Comparison of ENCODE assay signal across 9 mouse cellular contexts in genomic region chr15:36979488-36980201, GRCm38 (mm10). TPM values are rescaled to one million over a fixed set of nuclear protein-coding genes. Genes with fewer than 3 reads are reported as not detected.
A peak's percentile ranks its signal among the peaks of the same experiment; 100 is the strongest.
DNase-seq lines count a peak whose midpoint lies in the region; ATAC-seq lines count a peak whose summit lies in the region.
"Had no signal": no experiment of that assay in that cellular context is flagged by ENCODE, and none has a peak within 500 bp of the region (broad histone marks: within the 10 kb centered on the region; RNA-seq: fewer than 3 reads in every experiment).

No protein-coding gene starts in this region.

- ATAC-seq in forebrain, embryonic 15.5 days (replicated peaks): peak; percentile 76
- ATAC-seq in intestine, embryonic 14.5 days (replicated peaks; ENCODE audit: low FRiP score, low TSS enrichment, low read depth): peak; percentile 80
- no peak for ATAC-seq in limb, embryonic 15.5 days (ENCODE audit: insufficient number of reproducible peaks, low FRiP score, low TSS enrichment, low read depth)
- peak; percentile 93 for ATAC-seq in midbrain, embryonic 15.5 days (replicated peaks)
- peak; percentile 80 for ATAC-seq in stomach, embryonic 14.5 days (ENCODE audit: insufficient number of reproducible peaks, insufficient read depth, low FRiP score, low read depth)

- H3K4me1 ChIP-seq in forebrain, embryonic 15.5 days: peaks cover 19% of the 10 kb centered on the region
- peaks cover 13% of the 10 kb centered on the region for H3K4me1 ChIP-seq in intestine, embryonic 14.5 days (replicated peaks; ENCODE audit: control insufficient read depth, insufficient read depth, low read length)
- peaks cover 19% of the 10 kb centered on the region for H3K4me1 ChIP-seq in limb, embryonic 15.5 days
- H3K4me1 ChIP-seq in midbrain, embryonic 15.5 days: peaks cover 22% of the 10 kb centered on the region
- H3K4me1 ChIP-seq in stomach, embryonic 14.5 days (ENCODE audit: control insufficient read depth, insufficient read depth, low read length): peaks cover 6% of the 10 kb centered on the region

- H3K36me3 ChIP-seq in forebrain, embryonic 15.5 days: no peaks in the 10 kb centered on the region
- H3K36me3 ChIP-seq in intestine, embryonic 14.5 days (ENCODE audit: control insufficient read depth, insufficient read depth, low read length): no peaks in the 10 kb centered on the region
- no peaks in the 10 kb centered on the region for H3K36me3 ChIP-seq in limb, embryonic 15.5 days
- H3K36me3 ChIP-seq in midbrain, embryonic 15.5 days (replicated peaks): no peaks in the 10 kb centered on the region
- H3K36me3 ChIP-seq in stomach, embryonic 14.5 days (ENCODE audit: control insufficient read depth, insufficient read depth, low read length): no peaks in the 10 kb centered on the region

- no peaks in the 10 kb centered on the region for H3K9me3 ChIP-seq in forebrain, embryonic 15.5 days
- no peaks in the 10 kb centered on the region for H3K9me3 ChIP-seq in intestine, embryonic 14.5 days (ENCODE audit: control insufficient read depth, low read length)
- no peaks in the 10 kb centered on the region for H3K9me3 ChIP-seq in limb, embryonic 15.5 days
- H3K9me3 ChIP-seq in midbrain, embryonic 15.5 days: no peaks in the 10 kb centered on the region
- no peaks in the 10 kb centered on the region for H3K9me3 ChIP-seq in stomach, embryonic 14.5 days (ENCODE audit: control insufficient read depth, low read depth, low read length)

- peak overlapping the region; percentile 43 for H3K4me3 ChIP-seq in forebrain, embryonic 15.5 days
- peak overlapping the region; percentile 27 for H3K4me3 ChIP-seq in intestine, embryonic 14.5 days (ENCODE audit: low read depth, low read length)
- H3K4me3 ChIP-seq in limb, embryonic 15.5 days: peak overlapping the region; percentile 30
- peak overlapping the region; percentile 43 for H3K4me3 ChIP-seq in midbrain, embryonic 15.5 days
- H3K4me3 ChIP-seq in stomach, embryonic 14.5 days (ENCODE audit: low read depth, low read length): peak overlapping the region; percentile 22

- H3K27ac ChIP-seq in forebrain, embryonic 15.5 days (replicated peaks): peak overlapping the region; percentile 85
- H3K27ac ChIP-seq in intestine, embryonic 14.5 days (ENCODE audit: low read depth): no peak overlapping the region
- H3K27ac ChIP-seq in limb, embryonic 15.5 days: no peak overlapping the region
- H3K27ac ChIP-seq in midbrain, embryonic 15.5 days: peak overlapping the region; percentile 84
- no peak overlapping the region for H3K27ac ChIP-seq in stomach, embryonic 14.5 days (ENCODE audit: low read length)
- H3K27ac ChIP-seq: macrophage had no signal

- peak; percentile 94 for DNase-seq in R1 (ENCODE audit: low read depth, low spot score)
- DNase-seq in c-Kit-positive CD71-positive TER-119-negative erythroid progenitor cells, embryonic 14.5 days (ENCODE audit: low read depth): peak; percentile 37
- peak; percentile 74 for DNase-seq in intestine, embryonic 14.5 days (ENCODE audit: low spot score)
- DNase-seq in gastrocnemius, postnatal 10 days: no peak

- no peaks in the 10 kb centered on the region for H3K27me3 ChIP-seq in forebrain, embryonic 15.5 days
- H3K27me3 ChIP-seq in intestine, embryonic 14.5 days (replicated peaks; ENCODE audit: control insufficient read depth, insufficient read depth, low read length): no peaks in the 10 kb centered on the region
- no peaks in the 10 kb centered on the region for H3K27me3 ChIP-seq in limb, embryonic 15.5 days
- H3K27me3 ChIP-seq in midbrain, embryonic 15.5 days (replicated peaks): no peaks in the 10 kb centered on the region
- H3K27me3 ChIP-seq in stomach, embryonic 14.5 days (ENCODE audit: control insufficient read depth, insufficient read depth, low read length): no peaks in the 10 kb centered on the region

- H3K4me2 ChIP-seq in forebrain, embryonic 15.5 days (replicated peaks): peak overlapping the region; percentile 55
- H3K4me2 ChIP-seq in intestine, embryonic 14.5 days (ENCODE audit: low read length): peak overlapping the region; percentile 51
- H3K4me2 ChIP-seq in limb, embryonic 15.5 days: peak overlapping the region; percentile 47
- H3K4me2 ChIP-seq in midbrain, embryonic 15.5 days: peak overlapping the region; percentile 60
- peak overlapping the region; percentile 54 for H3K4me2 ChIP-seq in stomach, embryonic 14.5 days (replicated peaks; ENCODE audit: low read depth, low read length)

- 1% methylated on average over 20 of the region's 20 CpGs for WGBS in forebrain, embryonic 15.5 days
- WGBS in intestine, embryonic 14.5 days: 5% methylated on average over 20 of the region's 20 CpGs
- 5% methylated on average over 20 of the region's 20 CpGs for WGBS in limb, embryonic 15.5 days
- WGBS in midbrain, embryonic 15.5 days: 2% methylated on average over 20 of the region's 20 CpGs
- 5% methylated on average over 20 of the region's 20 CpGs for WGBS in stomach, embryonic 14.5 days

- H3K9ac ChIP-seq in forebrain, embryonic 15.5 days (replicated peaks): peak overlapping the region; percentile 50
- peak overlapping the region; percentile 6; the same call in 1 of the 2 replicates for H3K9ac ChIP-seq in intestine, embryonic 14.5 days (ENCODE audit: low read length)
- no peak overlapping the region for H3K9ac ChIP-seq in limb, embryonic 15.5 days
- peak overlapping the region; percentile 56 for H3K9ac ChIP-seq in midbrain, embryonic 15.5 days
- H3K9ac ChIP-seq in stomach, embryonic 14.5 days (replicated peaks; ENCODE audit: low read depth, low read length): no peak overlapping the region

RNA-seq across cellular contexts. Expression of gene Zfp706, which starts 27.9 kb away (rescaled TPM):
- polyA plus RNA-seq in forebrain, embryonic 15.5 days (2015; fragmentation: Nextera tagmentation; extraction: Ambion mirVana): 473 and 523 TPM in 2 replicates
- 460 and 462 TPM in 2 replicates for polyA plus RNA-seq in intestine, embryonic 14.5 days (2014; fragmentation: Nextera tagmentation; extraction: Ambion mirVana)
- polyA plus RNA-seq in limb, embryonic 15.5 days (2015; fragmentation: Nextera tagmentation; extraction: Ambion mirVana): 515 and 536 TPM in 2 replicates
- 414 TPM in 2 replicates for polyA plus RNA-seq in midbrain, embryonic 15.5 days (2015; fragmentation: Nextera tagmentation; extraction: Ambion mirVana)
- 417 and 432 TPM in 2 replicates for polyA plus RNA-seq in stomach, embryonic 14.5 days (2014; fragmentation: Nextera tagmentation; extraction: Ambion mirVana)
- 100 to 1,000 TPM; 167 to 183 TPM for total RNA-seq in gastrocnemius, postnatal 10 days (2021)

Comparison
In these comparisons a context has a peak if more than half of its experiments do, and no peak if none do; other contexts are left out.
1. H3K27ac ChIP-seq: peak in forebrain, embryonic 15.5 days (single experiment) and midbrain, embryonic 15.5 days (single experiment); none in intestine, embryonic 14.5 days (single experiment), limb, embryonic 15.5 days (single experiment) and stomach, embryonic 14.5 days (single experiment).
2. H3K9ac ChIP-seq: peak in forebrain, embryonic 15.5 days (single experiment), intestine, embryonic 14.5 days (single experiment) and midbrain, embryonic 15.5 days (single experiment); none in limb, embryonic 15.5 days (single experiment) and stomach, embryonic 14.5 days (single experiment).
3. Peak in every context shown above with its lines, with median percentiles within 50 percentile points of each other: H3K4me2 ChIP-seq and H3K4me3 ChIP-seq.